Mouse (Mus musculus) WW6 (cell line): ENCODE results near the gene Slc15a1.

Experiments
- DNase-seq: peaks from one replicate; pipeline ENCODE4 v3.0.0-alpha.2; 2013; ENCODE audit warnings: low read depth, low spot score

Slc15a1 gene

DNA sequence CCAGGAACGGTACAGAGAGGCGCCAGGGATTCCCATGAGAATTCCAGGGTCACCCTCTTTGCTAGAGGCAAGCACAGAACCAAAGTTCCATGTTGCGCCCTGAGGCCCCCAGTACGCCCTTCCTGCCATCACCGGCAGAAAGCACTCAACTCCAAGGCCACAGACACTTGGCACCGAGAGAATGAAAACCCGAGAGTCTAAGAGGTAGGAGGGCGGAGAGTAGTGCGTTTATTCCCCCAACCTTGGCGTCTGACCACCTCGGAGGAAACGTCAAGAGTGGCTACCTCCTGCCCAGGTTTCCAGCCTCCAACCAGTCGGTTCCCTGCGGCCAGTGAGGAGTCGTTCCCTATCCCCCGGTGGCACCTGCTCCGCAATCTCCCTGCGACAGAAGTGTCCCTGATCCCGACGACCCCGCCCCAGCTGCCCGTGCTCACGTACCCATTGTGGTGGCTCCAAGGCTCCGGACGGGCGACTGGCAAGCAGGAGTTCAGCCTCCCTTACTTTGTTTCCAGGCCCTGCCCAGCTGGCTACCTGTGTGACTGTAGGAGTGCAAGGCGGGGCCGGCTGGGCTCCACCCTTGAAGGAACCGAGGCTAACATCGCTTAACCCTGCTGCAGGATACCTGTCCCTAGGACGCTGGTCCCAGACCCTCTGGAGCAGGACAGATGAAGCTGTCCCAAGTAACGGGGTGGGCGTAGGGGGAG lies at the start of gene Slc15a1:
Gene Slc15a1 (minus strand): TSS at position 472 of the 704 bp plus-strand sequence.
- no peak for DNase-seq

DNA sequence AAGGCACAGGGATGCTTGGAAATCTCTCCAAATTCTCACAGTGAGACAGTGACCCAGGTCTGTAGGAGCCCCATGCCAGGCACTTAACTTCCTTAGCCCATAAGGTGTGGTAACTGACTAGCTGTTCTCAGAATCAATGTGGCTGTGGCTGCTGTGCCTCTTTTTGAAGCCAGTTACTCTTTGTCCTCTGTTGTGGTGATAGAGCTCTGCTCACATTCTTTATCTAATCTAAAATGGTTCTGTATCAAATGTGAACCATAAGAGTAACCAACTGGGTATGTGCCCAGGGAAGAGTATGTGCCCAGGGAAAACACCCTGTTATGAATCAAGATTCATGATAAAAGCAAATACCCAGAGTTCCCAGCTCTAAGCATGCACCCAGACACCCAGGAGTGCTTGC lies 48.7 kb upstream of the Slc15a1 start:
- no peak for DNase-seq

DNA sequence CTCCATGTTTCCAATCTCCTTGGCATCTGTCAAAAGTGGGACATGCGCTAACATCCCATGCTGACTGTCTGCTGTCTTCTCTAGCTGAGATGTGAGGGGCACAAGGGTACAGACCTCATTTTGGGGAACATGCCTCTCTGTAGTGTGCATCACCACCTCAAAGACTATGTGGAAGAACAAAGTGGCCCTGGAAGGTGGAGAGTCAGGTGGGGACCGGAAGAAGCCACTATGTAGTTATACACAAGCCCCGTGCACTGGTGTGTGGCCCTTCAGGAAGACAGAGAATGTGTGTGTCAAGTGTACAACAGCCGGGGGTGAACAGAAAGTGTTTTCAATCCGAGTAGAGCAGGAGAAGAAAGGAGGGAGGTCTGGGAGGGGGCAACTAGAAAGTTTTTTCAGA lies 47.5 kb upstream of the Slc15a1 start:
- no peak for DNase-seq

DNA sequence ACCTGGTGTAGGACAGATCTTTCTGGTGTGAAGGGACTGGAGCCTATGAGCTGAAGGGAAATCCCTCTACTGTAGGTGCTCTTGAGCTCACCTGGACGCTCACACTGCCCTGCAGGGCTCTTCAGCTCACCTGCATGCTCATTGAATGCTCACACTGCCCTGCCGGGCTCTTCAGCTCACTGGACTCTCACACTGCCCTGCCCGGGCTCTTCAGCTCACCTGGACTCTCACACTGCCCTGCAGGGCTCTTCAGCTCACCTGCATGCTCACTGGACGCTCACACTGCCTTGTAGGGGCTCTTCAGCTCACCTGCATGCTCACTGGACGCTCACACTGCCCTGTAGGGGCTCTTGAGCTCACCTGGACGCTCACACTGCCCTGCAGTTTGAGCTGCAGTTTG lies 44.8 kb upstream of the Slc15a1 start:
- no peak for DNase-seq

DNA sequence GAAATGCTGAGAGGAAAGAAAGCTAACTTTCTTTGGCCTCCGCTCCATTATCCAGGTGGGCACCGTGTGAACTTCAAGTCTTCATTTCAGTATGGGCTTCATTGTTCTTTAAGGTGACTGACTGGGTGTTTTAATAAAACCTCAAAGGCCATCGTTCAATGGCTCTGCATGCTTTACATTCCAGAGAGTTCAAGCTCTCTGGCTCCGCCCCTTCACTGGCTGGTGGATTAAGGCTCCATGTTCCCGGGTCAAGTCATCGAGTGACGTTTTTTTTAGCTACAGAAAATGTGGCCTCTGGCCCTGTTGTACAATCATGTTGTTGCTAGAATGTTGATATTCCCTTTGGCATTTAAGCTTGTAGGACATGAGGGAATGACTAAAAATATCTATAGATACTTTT lies 42.7 kb upstream of the Slc15a1 start:
- DNase-seq = peak; percentile 62

DNA sequence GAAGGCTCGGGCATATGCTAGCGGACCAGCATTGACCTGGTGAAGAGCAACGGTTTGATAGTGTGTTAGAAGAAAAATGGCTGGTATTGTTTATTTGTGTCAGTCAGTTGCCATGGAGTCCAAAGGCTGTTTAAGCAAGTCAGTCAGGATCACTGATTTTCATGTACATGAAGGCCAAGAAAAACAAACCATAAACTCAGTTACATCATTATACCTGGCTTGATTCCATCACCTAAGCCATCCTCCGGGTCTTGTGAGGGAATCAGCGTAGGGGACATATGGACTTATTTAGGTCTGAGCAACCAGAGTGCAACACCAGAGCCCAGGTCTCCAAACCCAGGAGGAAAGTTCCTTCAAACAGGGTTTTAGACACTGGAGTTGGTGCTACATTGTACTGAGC lies 41.6 kb upstream of the Slc15a1 start:
- DNase-seq = no peak

DNA sequence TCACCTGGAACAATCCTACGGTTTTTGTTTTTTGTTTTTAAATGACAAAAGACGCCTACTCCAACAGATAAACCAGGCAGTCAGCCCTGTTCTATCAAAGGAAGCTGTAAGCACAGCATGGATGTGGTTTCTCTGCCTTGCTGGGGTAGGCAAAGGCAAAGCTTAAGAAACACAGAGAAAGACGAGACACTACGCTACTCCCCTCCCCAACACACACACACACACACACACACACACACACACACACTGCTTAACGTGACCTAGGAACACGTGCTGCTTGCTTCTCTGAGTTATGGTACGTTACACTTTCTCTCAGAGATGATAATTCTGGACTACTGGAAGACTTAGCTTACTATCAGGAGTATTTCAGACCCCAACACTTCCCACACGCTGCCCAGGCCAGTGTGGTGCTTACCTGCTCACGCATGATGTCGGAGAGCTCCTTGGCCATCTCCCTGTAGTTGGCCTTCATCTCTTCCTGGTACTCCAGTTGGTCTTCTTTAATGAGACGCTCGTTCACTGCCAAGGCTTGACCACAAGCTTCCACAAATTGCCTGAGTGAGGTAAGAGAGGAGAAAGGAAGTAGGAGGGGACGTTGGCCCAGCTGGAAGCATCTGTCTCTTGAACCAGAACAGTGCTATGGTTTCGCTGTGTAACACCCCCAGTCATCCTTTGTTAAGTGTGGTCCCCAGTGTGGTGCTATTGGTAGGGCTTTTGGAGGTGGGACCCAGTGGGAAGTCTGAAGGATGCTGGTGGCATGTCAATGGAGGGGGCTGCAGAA lies 40.7 kb upstream of the Slc15a1 start:
- DNase-seq = no peak

DNA sequence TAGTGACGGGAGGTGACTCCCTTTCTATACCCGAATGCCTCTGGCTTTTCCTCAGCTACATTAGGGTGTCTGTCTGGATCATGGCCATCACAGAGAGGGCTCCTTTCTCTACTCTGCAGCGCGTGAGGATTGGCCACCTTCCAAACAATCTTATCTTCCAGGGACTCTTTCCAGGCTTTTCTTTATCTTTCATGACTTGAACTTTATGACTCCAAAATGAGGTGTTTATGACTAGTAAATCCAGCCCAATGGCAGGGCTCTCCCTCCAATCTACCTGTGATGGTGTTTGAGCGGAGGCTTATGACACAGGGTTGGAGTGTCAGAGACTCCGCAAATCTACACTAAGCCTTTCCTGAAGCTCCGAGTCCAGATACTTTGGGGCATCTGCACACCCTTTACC lies 36.2 kb upstream of the Slc15a1 start:
- DNase-seq = no peak

DNA sequence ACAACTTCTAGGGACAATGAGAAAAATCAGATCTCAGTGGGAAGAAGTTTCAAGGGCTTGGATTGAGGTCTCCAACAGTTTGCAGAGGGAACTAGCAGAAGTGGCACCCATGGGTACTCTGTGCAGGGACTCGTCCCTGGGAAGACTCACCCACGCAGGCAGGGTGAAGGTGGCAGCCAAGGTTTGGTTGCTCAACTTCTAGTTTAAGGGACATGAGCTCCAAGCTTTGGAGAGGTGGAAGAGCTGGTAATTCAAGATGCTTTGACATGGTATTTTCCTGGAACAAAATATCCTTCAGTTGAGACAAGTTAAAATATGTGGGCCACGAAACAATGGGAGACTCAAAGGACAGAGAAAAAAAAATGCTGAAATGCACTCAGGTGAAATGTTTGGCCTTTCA lies 29.4 kb upstream of the Slc15a1 start:
- DNase-seq = no peak

DNA sequence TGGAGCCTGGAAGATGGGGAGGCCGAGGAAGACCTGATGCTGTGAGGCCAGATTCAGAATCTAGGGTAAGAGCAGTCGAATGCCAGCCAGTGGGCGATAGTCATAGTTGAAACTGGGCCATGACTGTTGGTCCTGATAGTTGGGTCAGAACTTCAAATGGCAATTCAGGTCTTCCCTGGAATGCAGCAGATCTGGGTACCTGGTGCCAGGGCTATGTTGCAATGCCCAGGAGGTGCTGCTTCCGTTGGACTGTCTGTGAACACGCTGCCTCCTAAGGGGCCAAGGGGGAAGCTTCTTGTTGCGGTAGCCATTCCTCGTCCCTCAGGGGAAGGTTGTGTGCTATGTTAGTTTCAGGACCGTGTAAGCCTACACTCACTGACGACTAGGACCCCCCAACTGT lies 25.8 kb upstream of the Slc15a1 start:
- DNase-seq = no peak

DNA sequence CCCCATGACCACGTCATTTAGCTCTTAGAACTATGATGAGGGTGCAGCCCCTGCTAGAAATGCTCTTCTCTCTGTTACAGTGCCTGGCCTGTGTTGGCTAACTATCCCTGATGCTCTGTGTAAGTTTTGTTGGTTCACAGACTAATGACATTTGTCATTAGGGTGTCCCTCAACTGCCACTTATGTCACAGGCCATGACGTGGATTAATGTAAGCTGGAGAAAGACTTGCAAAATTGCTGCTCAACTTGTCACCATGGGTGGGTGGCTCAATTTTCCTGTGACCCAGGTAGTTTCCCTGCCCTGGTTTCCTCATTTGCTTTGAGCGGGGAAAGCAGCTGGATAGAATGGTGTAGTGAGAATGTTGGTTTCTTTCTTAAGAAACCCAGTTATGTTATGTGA lies 22.8 kb upstream of the Slc15a1 start:
- no peak for DNase-seq

DNA sequence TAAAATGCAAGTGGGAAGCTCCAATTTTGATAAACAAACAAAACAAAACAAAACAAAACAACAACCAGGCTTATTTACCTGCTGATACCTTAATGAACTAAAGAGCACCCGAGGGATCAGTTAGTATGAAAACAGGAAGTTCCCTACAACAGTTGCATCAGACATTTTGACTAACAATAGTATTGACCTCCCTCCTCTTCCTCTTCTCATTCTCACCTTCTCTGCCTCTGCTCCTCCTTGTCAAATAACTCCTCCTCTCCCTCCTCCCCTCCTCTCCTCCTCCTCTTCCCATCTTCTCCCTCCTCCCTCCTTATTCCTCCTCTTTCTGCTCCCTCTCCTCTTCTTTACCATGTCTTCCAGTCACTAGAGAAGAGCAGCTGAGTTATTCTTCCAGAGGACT lies 22.1 kb upstream of the Slc15a1 start:
- no peak for DNase-seq

DNA sequence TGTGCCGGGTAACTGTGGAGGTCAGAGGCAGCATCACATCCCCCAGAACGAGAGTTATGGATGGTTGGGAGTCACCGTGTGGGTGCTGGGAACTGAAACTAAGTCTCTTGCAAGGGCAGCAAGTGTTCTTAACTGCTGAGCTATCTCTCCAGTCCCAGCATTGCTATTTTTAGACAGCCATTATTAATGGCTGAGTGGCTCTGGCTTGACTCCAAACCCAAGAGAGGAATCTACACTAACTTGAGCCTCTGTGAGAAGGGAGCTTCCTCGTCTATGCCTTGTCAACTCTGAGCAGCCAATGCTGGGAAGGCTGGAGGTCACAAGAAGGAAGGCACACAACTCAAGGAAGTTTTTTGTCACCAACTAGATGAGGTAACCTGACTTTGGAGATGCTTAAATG lies 16.7 kb upstream of the Slc15a1 start:
- DNase-seq = no peak

DNA sequence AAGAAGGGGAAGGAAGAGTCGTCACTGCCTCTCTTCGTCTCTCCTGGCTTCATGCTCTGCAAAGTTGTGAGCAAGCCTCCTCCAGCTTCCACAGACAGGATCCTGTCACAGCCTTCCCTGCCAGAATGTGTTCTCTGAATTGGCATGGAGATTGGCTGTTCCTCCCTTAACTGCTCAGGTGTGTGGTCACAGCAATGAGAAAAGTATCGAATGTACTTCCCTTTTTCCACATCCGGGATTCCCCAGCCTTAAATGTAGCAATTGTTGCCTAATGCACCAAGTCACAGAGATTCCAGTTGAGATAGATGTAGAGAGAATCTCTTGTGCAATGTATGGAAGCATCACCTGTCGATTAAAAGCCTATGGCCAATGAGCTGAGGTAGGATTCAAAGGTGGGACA lies 11.8 kb upstream of the Slc15a1 start:
- no peak for DNase-seq

DNA sequence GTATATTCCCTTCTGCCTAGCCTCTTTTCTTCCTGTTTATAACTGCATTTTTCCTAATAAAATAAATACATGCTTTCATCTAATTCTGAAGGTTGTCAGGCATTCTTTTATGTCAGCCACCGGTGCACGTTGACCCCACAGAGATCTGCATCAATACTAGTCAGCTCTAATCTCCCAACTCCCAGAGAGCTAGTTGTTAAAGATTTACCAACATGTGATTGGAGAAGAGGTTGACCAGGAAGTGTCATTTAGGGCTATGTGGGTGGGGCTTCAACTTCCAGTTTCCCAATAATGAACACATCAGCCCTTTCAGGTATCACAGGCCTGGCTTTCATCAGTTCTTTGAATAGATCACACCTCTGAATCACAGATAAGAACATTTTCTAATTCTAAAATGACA lies 3.9 kb upstream of the Slc15a1 start:
- DNase-seq = no peak

DNA sequence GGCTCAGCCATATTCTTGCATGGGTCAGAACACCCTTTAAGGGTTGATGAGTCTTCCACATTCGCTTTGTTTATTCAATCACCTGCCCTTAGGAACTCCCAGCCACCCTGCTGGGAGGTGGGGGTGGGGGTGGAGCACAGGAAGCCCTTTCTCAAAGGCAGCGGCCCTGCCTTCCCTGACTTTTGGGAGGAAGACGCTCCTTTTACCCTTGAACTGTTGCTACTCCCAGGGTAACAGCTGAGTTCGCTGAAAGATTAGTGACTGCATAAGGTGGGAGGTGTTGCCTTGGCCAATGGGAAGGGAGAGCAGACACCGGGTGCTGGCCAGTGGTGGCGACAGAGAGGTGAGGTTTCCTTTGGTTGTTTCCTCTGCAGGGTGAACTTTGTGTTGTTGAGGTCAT lies 1.3 kb upstream of the Slc15a1 start:
- DNase-seq = peak; percentile 96

DNA sequence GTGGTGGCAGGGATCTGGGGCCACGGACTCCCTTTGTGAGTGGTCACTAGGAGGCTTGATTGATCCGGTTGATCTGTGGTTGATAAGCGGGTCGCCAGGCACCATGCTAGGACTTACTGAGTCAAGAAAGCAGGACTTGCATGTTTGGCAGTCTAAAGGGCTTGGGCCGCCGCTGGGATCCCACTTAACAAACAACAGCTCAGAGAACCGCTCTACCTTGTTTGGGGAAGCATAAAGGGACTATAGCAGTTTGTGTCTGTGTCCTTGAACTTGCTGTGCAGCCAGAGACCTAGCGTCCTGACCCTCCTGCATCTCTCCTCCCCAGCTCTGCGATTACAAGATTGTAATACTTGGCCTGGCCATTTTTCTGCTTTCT lies 421 bp upstream of the Slc15a1 start:
- no peak for DNase-seq

DNA sequence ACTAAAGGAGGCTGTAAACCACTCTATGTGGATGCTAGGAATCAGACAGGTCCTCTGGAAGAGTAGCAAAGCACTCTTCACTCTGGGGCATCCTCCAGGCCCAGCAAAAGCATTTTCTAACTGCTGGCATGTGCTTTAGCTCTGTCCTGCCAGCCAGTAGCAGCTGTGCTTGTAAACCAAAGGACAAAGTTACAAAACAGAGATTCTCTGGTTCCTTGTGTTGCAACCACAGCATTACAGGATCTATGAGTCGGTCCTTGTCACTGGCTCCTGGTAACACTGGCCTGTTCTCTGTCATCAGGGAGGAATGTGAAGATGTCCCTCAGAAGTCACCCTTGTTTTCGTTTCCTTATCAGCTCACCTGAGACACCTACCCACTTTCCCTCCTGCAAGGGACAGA lies 4.5 kb downstream of the Slc15a1 start:
- DNase-seq = no peak

DNA sequence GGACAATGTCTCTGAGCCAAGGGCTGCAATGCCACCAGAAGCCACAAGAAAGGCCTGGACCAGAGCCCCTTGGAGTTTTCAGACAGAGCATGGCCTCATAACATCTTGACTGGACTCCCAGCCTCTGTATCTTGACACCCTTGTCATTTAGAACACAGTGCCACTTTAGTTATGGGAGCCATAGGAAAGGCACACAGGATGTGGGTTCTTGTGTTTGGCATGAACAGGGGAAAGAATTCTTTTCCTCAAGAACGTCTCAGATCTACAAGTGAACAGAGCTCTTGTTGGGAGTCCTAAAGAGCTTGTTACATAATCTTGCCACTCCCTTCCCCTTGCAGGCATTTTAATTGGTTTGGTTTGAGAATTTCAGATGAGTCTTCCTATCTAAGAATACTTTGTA lies 5.3 kb downstream of the Slc15a1 start:
- DNase-seq = no peak

DNA sequence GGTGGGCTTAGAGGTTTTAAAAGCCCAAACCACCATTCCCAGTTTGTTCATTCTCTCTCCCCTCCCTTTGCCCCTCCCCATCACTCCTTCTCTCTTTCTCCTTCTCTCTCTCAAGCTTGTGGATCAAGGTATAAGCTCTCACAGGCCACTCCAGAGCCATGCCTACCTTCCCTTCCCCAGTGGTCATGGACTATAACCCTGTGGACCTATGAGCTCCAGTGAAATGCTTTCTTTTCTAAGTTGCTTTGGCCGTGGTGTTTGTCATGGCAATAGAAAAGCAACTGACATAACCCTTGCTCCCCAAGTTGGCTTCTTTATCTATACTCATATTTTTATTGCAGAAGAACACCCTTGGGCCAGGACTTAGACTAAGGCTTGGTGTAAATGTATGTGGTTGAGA lies 7.3 kb downstream of the Slc15a1 start:
- no peak for DNase-seq

DNA sequence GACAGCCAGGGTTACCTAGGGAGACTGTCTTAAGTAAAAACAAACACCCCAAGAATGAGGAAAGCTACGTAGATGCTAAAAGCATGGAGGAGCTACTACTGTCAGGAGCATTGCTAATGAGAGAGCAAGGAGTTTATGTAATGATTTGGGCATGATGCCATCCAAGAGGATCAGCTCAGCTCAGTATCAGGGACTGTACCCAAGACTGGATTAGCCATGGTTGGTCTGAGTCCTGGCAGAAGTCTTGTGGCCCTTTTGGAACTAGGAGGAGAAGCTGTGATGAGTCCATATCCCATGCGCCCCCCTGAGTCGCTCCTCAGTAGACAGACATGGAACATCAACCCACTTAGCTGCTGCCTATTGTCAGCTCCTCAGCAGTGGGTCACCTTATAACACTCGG lies 9.3 kb downstream of the Slc15a1 start:
- no peak for DNase-seq

DNA sequence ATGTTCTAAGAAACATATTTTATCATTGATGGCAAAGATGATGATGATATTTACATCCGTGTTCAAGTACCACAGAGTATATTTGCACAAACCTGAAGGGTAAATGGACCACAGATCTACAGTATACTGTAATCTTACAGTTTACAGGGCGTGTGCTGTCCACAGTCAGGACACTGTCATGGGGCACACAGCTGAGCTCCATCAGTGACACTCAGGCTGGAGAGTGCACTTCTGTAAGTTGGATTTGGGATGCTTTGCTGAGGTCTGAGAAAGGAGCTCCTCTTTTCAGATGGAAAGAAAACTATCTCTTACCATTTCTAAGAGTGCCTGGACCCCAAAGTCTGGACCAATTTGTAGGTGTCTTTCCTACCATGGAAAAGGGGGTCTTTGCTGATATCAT lies 9.9 kb downstream of the Slc15a1 start:
- no peak for DNase-seq

DNA sequence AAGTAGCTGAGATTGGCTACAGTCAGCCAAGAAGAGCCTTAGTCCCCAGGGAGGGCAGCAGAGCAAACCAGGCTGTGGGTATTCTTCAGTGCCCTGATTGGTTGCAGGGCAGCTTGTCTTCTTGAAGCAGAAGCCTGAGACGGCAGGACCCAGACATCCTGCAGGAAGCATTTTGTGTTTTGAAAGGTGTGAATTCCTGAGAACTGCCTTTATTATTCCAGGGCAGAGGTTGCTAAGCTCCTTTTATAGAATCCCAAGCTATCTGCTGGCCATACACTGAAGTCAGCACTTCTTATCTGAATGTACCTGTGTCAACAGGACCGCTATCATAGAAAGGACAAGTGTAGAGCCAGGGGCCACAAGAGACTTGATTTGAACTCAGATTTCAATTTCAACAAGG lies 10.8 kb downstream of the Slc15a1 start:
- DNase-seq = no peak

DNA sequence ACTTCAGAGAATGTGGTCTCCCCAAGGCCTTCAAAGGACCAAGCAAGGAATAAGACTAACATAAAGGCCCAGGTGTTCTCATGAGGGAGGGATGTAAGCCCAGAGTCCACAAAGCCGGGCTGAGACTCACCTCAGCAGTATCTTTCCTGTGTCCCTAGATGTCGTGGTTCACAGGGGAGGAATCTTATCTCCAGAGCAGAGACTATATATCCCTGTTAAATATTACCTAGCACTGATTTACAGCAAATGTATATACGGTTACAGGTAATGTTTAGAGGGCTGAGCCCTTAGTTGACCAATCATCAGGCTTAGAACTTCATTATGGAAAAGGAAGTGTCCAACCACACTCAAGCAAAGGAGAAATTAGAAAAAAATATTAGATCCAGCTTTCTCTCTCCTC lies 11.3 kb downstream of the Slc15a1 start:
- DNase-seq = no peak
